Mouse (Mus musculus) liver, postnatal 0 days (tissue): Measurements from ENCODE around the gene Pcdh7.

ENCODE experiments used
- CTCF ChIP-seq: sonication (generic); IDR thresholded peaks from 2 replicates; pipeline ENCODE4 v1.5.1; 2016; ENCODE audit warnings: antibody characterized with exemption, low read depth
- EP300 ChIP-seq: IDR thresholded peaks from 2 replicates; pipeline ENCODE4 v1.6.1; 2016; ENCODE audit warnings: antibody characterized with exemption, low read depth, mild to moderate bottlenecking

DNA sequence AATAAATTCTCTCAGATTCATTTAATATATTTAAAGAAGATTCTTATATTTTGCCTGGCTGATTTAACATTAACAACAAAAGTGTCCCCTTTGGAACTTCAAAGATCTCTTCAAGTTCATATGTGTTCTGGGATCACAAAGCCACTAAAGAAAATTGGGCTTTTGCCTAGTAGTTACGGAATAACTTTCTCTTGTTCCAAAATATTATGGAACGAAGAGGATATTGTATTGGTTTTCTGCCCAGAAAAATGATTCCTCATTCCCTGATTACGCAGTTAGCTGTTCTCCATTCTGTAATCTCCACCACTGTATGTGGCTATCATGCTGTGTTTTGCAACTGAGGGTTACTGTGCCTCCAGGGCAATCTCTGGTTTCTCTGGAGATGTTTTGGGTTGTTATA is 147.5 kb downstream of the Pcdh7 start:
- no peak for TF ChIP-seq CTCF
- no peak for TF ChIP-seq EP300
